Mouse (Mus musculus) spleen, adult 2 months (tissue): ENCODE results near the gene Tnfrsf1b.

ENCODE experiments used
- CTCF ChIP-seq: fragments of 200-500 bp; IDR thresholded peaks from 2 replicates; pipeline ENCODE4 v1.5.1; 2011; ENCODE audit warnings: mild to moderate bottlenecking, inconsistent platforms; ENCODE audit not compliant: insufficient read depth, insufficient read length, insufficient replicate concordance; ENCODE audit errors: extremely low read depth
- POLR2A ChIP-seq: fragments of 200-500 bp; IDR thresholded peaks from 2 replicates; pipeline ENCODE4 v1.6.1; 2011; ENCODE audit warnings: low read depth, low read length, inconsistent platforms

DNA sequence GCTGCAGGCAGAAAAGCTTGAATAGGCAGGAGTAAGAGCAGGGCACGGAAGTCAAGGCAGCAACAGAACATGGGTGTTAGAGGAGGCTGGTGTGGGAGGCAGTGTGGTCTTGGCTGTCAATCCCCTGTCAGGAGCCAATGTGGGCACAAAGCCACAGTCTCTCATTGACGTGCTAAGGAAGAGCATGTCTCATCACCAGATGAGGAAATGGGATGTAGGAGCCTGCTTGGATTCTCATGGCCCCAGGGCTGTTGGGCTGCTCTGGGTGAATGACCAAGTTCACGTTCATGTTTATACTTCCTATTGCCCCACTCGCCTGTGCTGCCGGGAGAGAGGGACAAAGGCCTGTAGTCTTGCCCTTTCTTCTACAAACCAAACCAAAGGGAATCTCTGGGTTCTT lies 28.8 kb downstream of the Tnfrsf1b start:
- TF ChIP-seq CTCF (no peak), POLR2A (no peak)
